Mouse (Mus musculus): ENCODE data around the gene Mettl21e.

- no peak for TF ChIP-seq CTCF (IDR thresholded peaks at IDR 0.05; ENCODE audit: borderline replicate concordance, insufficient read depth, low read depth, low read length)
- TF ChIP-seq POLR2A (IDR thresholded peaks at IDR 0.05; ENCODE audit: borderline replicate concordance, insufficient read depth, low read length): no peak
These were observed 46.1 kb downstream of the Mettl21e start for GRCm38 (mm10) chr1:44172656-44173055.

Data from cerebellum, adult 2 months (tissue).